8 mouse cellular contexts compared by ENCODE assay signal in genomic region chr3:138526916-138527666, GRCm38 (mm10). TPM values are rescaled to one million over a fixed set of nuclear protein-coding genes. Genes with fewer than 3 reads are reported as not detected.
DNase-seq lines count a peak whose midpoint lies in the region; ATAC-seq and TF ChIP-seq lines count a peak whose summit lies in the region.

No protein-coding gene starts in this region.

- under 1% methylated on average over 60 of the region's 85 CpGs for WGBS in hindbrain, postnatal 0 days

- H3K27ac ChIP-seq in gastrocnemius, adult 2 months = peak overlapping the region; percentile 98
- peak overlapping the region; percentile 96 for H3K27ac ChIP-seq in hindbrain, postnatal 0 days
- peak overlapping the region; percentile 94 for H3K27ac ChIP-seq in left cerebral cortex, adult 2 months

- no peaks in the 10 kb centered on the region for H3K9me3 ChIP-seq in hindbrain, postnatal 0 days (ENCODE audit: low read length)

- peak overlapping the region; percentile 81 for H3K4me2 ChIP-seq in hindbrain, postnatal 0 days (ENCODE audit: low read depth, low read length)

- peak; percentile 99 for DNase-seq in ZHBTc4 (ENCODE audit: low read depth, low spot score)
- peak; percentile 98 for DNase-seq in gastrocnemius, adult 2 months
- DNase-seq in hindbrain, postnatal 0 days (ENCODE audit: low spot score) = peak; percentile 100
- DNase-seq in left cerebral cortex, adult 2 months (ENCODE audit: extremely low spot score in 1 of 2, low spot score in 2 of 2) = peak; percentile 93 to 97
- peak; percentile 97 to 98 for DNase-seq in right cerebral cortex, adult 2 months (ENCODE audit: low spot score in 2 of 2)
- DNase-seq in urinary bladder, postnatal 14 days (ENCODE audit: low spot score) = peak; percentile 98

- peak; percentile 22; the same call in 1 of the 2 replicates for TF ChIP-seq CTCF in gastrocnemius, adult 2 months (IDR thresholded peaks at IDR 0.05)
- TF ChIP-seq CTCF in hindbrain, postnatal 0 days (IDR thresholded peaks at IDR 0.05; ENCODE audit: low read depth) = peak; percentile 54
- TF ChIP-seq CTCF in left cerebral cortex, adult 2 months (IDR thresholded peaks at IDR 0.05) = peak; percentile 47

- H3K27me3 ChIP-seq in hindbrain, postnatal 0 days (ENCODE audit: insufficient read depth, low read length) = no peaks in the 10 kb centered on the region

- H3K4me1 ChIP-seq in hindbrain, postnatal 0 days (ENCODE audit: insufficient read depth, low read length) = peaks cover 8% of the 10 kb centered on the region; the same call in 1 of the 2 replicates

- intact Hi-C loops in gastrocnemius, adult 2 months (cut with DNase I) = loop anchor here (1.0 to 2.0 kb wide), 2 partner anchors 24 to 38 kb away; partner anchors contain the start of gene Metap1
- intact Hi-C loops in left cerebral cortex, adult 2 months (cut with DNase I) = loop anchor here (1.0 to 10.0 kb wide), 3 partner anchors 38 to 548 kb away; partner anchors contain the start of genes Metap1, Rap1gds1 and Tspan5

- peak overlapping the region; percentile 96 for H3K9ac ChIP-seq in hindbrain, postnatal 0 days (replicated peaks; ENCODE audit: low read length)

- peak overlapping the region; percentile 95 for H3K4me3 ChIP-seq in gastrocnemius, adult 2 months
- H3K4me3 ChIP-seq in hindbrain, postnatal 0 days (ENCODE audit: low read length) = peak overlapping the region; percentile 95
- H3K4me3 ChIP-seq in left cerebral cortex, adult 2 months = peak overlapping the region; percentile 83

- peak; percentile 75 for ATAC-seq in common myeloid progenitor, adult 5-6 weeks (replicated peaks; ENCODE audit: low read depth, poor library complexity, severe bottlenecking)
- ATAC-seq in hindbrain, postnatal 0 days = peak; percentile 97
- peak; percentile 81 for ATAC-seq in megakaryocyte, adult 5-6 weeks (ENCODE audit: poor library complexity, severe bottlenecking)

- no peaks in the 10 kb centered on the region for H3K36me3 ChIP-seq in hindbrain, postnatal 0 days (ENCODE audit: insufficient read depth, low read length)

RNA-seq across cellular contexts. Expression of gene Eif4e, which starts 1.1 kb away (rescaled TPM):
- total RNA-seq in common myeloid progenitor, adult 5-6 weeks (2017) = 197 and 200 TPM in 2 replicates
- total RNA-seq in gastrocnemius, adult 2 months (2021) = 100 to 1,000 TPM; 128 to 156 TPM
- total RNA-seq in hindbrain, postnatal 0 days (2014; rRNA removed) = 54.2 and 94.0 TPM in 2 replicates
- polyA plus RNA-seq in hindbrain, postnatal 0 days (2015; fragmentation: Nextera tagmentation; extraction: Ambion mirVana) = 259 and 290 TPM in 2 replicates
- total RNA-seq in left cerebral cortex, adult 2 months (2021) = 100 to 1,000 TPM; 181 to 197 TPM
- total RNA-seq in megakaryocyte, adult 5-6 weeks (2015) = 179 and 204 TPM in 2 replicates
- 106 and 108 TPM in 2 replicates for total RNA-seq in megakaryocyte, adult 5-6 weeks (2017)

RNA-seq across cellular contexts. Expression of gene Metap1, which starts 37.8 kb away (rescaled TPM):
- 48.5 and 61.1 TPM in 2 replicates for total RNA-seq in common myeloid progenitor, adult 5-6 weeks (2017)
- 10 to 100 TPM; 44.7 to 49.3 TPM for total RNA-seq in gastrocnemius, adult 2 months (2021)
- total RNA-seq in hindbrain, postnatal 0 days (2014; rRNA removed) = 46.3 and 55.0 TPM in 2 replicates
- polyA plus RNA-seq in hindbrain, postnatal 0 days (2015; fragmentation: Nextera tagmentation; extraction: Ambion mirVana) = 40.6 and 43.6 TPM in 2 replicates
- 10 to 100 TPM; 40.7 to 44.3 TPM for total RNA-seq in left cerebral cortex, adult 2 months (2021)
- 20.9 and 24.0 TPM in 2 replicates for total RNA-seq in megakaryocyte, adult 5-6 weeks (2015)
- total RNA-seq in megakaryocyte, adult 5-6 weeks (2017) = 28.5 and 36.9 TPM in 2 replicates

Comparison
In these comparisons a context has a peak if more than half of its experiments do, and no peak if none do; other contexts are left out.
1. Peak in every context shown above with its lines: DNase-seq, ATAC-seq, H3K4me3 ChIP-seq and H3K27ac ChIP-seq.